Mouse (Mus musculus) left cerebral cortex, adult 18-20 months (tissue): ENCODE measurements at regions not wholly inside any gene's neighbourhood (a gene's known extent, or its start where the extent isn't known, plus 50 kb on each side); places are given as distances from the start of the nearest gene placed in this dataset.
"Not testable (repeated sequence)": the region's sequence is repeated elsewhere in the genome, so short reads cannot be mapped to it uniquely, and the experiment has no call there.

ENCODE experiments used
- DNase-seq, 2 experiments: peaks; one replicate each; pipeline ENCODE4 v3.0.0; 2021 to 2022; ENCODE audit warnings: low spot score in 2 of 2, mixed read lengths in 1 of 2

- DNase-seq = not testable (repeated sequence)
Measured at GRCm38 (mm10) chr17:13432256-13432655, 77.9 kb downstream of the Tcp10c start.

GRCm38 (mm10) chr17:13434146-13434545 is 79.8 kb downstream of the Tcp10c start:
- not testable (repeated sequence) for DNase-seq

DNA sequence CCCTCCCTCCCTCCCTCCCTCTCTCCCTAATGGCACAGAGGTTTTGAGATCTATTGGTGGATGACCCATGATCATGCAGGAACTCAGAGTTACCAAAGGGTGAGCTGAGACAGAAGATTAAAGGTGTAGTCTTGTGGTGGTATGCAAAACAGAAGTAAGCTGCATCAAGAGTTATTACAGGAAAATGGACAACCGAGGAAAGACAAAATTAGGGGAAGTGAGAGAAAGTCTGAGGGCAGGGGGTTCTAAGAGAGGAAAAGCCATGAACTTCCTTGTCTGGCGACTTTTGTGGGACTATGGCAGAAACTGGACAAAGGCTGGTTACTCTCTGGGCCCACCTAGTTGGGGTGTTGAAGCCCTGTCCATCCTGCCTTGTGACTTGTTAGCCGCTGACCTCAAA is 84.4 kb downstream of the Tcp10c start:
- DNase-seq = not testable (repeated sequence)

GRCm38 (mm10) chr17:13440708-13441530 is 86.5 kb downstream of the Tcp10c start:
- DNase-seq = not testable (repeated sequence)

DNA sequence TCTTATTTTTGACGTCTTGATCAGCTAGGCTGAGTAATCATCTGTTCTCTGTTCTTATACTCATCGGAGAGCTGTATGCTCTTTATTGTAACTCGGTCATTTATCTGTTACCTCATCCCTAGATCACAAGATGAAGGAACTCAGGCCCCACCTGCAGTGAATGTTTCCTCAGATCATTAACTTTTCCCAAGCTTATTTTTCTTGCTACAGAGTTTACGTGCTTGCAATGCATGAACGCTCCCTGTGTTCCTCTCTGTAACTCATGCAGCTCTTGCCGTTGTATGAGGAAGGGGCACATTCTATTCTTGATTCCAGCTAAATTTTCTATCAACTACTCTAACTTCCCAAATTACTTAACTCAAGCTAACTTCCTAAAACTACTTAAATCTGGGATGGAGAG is 87.9 kb downstream of the Tcp10c start:
- not testable (repeated sequence) for DNase-seq

DNA sequence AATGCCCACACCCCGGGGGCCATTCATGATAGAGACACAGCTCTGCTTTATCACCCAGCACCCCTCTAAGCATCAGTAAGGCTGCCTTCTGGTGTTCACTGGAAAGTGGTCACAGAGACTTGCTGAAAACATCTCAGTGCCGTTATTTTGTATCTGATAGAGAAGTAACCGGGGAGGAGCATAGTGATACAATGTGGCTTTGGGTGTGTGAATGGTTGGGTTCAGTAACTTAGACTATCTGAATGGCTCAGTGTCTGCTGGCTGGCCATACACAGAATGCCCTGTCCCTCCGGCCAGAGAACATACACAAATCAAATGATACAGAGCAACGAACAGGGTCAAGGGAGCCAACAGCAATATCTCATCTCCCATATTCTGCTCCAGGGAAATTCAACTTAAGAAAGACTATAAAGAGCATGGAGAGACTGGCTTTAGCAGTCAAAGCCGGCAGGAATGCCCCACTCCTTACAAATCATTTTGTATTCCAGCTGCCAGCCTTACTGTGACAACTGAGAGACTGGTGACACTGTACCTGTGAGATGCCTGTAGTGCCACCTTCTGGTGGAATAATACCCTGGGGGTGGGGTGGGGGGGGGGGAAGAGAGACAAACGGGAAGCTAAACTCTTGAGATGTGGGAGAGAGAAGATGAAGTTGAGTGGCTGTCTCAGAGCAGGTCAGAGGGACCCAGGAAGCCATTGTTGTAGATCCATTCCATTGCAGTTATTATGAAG is 102.7 kb downstream of the Tcp10c start:
- DNase-seq = not testable (repeated sequence)

DNA sequence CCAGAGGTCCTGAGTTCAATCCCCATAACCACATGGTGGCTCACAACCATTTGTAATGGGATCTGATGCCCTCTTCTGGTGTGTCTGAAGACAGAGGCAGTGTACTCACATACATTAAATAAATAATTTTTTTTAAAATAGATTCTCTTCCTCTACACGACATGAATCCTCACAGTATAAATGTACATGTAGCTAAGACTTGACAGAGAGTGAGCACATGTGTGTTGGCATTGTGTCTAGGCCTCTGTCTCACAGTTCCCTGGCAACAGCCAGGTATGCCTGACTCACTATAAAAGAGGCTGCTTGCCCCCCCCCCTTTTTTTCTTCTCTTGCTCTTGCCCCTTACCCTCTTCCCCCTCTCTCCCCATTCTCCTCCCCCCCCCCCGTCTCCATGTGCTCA is 103.6 kb downstream of the Tcp10c start:
- DNase-seq = not testable (repeated sequence)

GRCm38 (mm10) chr17:13458814-13459213 is 104.4 kb downstream of the Tcp10c start:
- DNase-seq = not testable (repeated sequence)

DNA sequence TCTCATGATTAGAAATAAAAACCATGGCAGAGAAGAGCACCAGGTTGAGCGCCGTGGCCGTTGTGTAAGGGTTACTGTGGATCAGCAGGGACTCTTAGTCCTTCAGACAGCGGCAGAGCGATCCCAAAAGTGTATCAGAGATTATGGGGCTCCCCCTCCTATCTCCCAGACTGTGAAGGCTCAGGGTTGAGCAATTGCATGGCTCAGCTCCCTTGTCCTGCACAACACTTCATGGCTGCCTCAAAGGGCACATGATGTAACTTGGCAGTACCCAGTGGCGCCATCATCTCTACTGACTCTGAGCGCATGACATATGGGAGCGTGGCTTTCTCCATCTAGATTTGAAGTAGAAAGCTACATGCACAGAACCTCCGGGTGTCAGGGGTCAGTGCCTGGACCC is 108.3 kb downstream of the Tcp10c start:
- not testable (repeated sequence) for DNase-seq

DNA sequence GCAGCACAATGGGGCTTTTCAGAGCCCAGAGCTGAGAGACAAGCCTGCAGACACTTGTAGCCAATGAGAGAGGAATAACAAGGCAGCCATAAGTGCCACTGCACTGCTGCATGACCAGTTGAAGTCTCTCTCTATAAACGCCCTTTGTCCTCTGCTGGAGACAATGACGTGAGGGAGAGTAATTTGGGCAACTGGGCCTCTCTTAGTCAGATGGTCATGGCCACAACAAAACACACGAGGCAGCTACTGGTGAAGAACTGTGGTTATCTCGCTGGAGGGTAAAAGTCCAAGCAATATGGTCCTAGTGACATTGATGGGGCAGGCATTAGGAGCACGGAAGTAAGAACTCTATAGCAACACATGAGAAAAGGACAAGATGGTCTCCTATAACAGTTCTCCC is 111.5 kb downstream of the Tcp10c start:
- not testable (repeated sequence) for DNase-seq

DNA sequence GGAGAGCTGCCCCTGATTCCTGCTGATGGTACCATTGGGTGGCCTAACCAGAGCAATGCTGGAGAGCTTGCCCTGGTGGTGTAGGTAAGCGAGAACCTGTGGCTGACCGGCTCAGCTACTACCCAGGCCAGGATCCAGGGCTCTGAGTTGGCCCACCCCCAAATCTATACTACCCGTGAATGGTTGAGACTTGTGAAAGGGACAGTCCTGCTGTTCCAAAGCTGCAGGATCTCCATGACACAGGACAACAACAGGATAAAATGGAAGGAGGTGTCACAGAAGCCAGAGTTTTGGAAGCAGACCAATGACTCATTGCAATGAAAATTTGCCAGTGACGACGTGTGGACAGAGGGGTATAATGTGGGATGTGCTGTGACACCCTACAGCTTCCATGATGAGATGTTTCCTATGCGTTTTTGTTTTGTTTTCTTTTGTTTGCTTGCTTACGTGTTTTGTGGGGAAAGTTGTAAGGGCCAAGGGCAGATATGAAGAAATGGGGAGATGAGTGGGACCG is 115.6 kb downstream of the Tcp10c start:
- not testable (repeated sequence) for DNase-seq

DNA sequence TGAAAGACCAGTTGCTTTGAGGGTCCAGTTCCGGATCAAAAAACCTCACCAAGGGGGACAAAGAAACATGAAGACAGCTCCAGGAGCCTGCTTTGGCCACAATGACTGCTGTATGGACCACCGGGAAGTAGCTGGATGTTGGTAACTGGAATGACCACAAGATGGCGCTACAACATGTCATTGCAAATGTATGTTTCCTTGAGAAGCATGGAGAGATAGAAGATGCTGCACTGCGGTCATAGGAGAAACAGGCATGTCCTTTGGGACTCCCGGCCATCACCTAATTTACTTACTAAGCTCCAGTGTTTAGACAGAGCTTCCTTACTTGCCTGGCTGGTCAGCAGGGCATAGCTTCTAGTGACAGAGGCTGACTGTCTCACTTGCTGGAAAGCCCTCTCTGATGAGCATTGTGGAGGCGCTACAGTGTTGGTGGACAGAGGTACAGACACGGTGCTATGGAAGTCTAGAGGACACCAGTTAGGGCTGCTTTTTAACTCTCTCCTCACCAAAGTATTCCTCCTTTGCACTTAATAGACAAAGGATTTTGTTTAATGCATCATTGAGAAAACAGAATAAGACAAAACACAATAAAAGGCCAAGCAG is 118.2 kb downstream of the Tcp10c start:
- peak; percentile 71 to 82 for DNase-seq

DNA sequence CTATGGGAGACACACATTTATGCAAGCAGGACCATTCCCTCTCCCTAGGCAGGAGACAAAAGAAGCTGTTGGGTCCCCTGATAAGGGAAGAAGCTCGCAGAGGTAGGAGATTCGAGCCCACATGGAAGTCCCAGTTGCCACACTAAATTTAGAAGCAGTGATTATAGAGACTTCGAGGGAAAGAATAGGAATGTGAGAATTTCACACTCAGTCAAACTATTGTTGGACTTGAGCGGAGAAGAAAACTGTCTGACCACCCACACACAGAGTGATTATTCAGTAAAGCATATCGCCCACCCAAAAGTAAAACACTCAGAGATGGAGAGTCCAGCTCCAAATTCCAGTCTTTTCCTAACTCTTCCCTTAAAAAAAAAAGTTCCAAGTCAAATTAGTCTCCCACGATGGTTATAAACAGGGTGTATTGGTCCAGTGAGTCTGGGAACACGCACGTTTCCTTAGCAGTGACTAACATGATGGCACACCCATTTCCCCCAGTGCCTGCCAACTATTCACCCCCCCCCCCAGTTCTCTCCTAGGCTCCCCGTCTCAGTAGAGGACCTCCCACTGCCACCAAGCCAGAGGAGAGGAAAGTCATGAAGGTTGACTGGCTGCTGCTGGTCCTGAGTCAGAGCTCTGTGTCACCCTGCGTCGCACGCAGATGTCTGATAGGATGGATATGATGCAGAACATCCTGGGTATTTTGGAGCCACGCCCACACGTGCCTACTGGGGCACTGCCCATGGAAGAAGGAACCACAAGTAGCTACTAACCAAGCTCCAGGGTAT is 120.1 kb downstream of the Tcp10c start:
- DNase-seq = peak; percentile 24 to 27

DNA sequence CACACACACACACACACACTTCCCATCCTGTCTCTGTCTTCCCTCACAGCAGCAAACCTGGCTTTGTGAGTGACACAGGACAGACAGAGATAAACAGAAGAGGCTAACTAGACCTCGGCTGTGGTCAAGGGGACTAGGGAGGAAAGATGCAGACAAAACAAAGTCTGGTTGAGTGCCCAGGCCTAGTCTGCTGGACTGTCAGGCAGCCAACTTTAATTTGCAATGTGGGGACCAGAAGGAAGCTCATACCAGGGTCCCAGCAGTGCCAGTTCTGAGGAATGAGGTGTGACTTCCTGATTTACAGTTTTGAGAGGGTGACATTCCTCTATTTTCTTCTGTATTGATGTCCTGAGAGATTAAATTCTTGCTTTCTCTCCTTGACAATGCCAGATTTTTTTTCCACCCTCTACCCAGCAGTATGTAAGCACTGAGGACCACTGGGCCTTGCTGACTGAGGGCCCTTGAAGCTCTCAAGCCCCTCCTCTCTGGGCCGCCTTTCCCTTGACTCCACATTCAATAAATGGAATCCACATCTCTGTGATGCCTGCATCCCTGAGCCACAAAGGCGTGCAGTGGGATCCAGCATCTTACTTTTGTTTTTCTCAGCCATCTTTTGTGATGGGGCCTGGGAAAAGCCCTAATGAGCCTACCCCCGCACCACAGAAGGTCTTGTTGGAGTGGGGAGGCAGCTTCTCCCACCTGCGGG is 124.6 kb downstream of the Tcp10c start:
- no peak for DNase-seq

DNA sequence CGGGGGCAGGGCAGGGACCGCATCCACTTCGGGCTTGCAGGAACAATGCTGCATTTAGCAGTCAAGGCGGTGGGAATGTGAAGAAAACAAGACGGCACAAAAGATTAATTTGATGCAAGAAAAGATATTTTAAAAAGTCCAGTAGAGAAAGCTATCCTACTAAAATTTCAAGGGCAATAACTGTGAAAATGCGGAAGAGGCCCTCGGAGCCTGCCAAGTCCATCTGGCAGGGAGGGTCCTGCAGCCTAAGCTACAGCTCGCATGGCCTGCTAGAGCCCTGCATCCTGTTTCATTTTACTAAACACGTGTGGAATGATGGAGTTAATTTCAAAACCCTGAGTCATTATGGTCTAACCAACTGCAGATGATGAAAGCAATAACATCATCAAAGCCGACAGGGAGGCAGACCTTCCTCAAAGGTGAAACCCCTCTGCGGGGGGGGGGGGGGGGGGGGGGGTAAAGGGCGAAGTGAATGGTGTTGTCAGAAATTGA is 125.2 kb downstream of the Tcp10c start:
- DNase-seq = no peak

DNA sequence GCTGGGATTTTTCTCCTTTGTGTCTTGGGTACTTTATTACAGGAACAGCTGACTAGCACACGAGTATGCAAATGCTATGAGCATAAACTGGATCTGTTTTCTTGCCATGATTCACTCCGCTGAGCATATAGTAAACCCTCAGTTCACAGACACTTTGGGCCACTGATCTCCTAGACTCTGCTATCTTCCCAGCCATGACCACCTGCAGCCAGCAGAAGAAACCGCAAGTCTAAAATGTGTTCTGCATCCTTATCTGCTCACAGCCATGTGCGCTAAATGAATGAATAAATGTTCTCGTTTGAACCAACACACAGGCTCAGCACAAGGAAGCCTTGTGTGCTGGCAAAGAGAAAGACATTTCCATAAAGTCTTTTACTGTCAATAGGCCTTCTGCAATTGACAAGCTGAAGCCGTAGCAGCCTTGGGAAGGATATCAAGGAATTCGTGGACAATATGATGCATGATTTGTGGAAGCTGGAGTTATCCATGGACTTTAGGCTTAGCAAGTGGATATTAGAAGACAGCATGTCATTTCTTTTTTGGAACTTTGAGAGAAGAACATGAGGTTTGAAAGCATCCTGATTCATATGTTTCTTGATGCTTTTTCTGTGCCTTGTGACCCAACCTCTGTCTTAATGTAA is 127.2 kb downstream of the Tcp10c start:
- no peak for DNase-seq

DNA sequence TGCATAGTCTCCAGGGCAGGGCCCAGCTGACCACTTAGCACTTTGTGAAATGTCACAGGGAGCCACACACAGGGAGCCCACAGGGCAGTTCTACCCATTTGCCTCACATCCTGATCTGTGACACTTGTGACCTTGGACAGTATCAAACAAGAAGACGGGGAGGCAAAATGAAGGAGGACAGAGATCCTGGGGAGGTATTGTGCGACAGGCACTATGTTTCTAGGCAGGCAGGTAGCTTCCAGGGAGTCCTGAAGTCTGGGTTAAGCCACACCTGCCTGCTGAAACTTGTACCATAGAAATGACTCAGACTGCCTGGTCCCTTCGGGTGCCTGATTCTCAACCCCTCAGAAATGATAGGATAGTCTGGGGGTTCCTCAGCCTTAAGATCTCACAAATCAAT is 127.8 kb downstream of the Tcp10c start:
- DNase-seq = no peak

GRCm38 (mm10) chr17:13487291-13488215 is 133.2 kb downstream of the Tcp10c start:
- no peak for DNase-seq
